Mouse (Mus musculus) liver, postnatal 0 days (tissue): ENCODE data around the gene Cd86.

Source experiments
- CTCF ChIP-seq: sonication (generic); IDR thresholded peaks from 2 replicates; pipeline ENCODE4 v1.5.1; 2016; ENCODE audit warnings: antibody characterized with exemption, low read depth
- EP300 ChIP-seq: IDR thresholded peaks from 2 replicates; pipeline ENCODE4 v1.6.1; 2016; ENCODE audit warnings: antibody characterized with exemption, low read depth, mild to moderate bottlenecking

DNA sequence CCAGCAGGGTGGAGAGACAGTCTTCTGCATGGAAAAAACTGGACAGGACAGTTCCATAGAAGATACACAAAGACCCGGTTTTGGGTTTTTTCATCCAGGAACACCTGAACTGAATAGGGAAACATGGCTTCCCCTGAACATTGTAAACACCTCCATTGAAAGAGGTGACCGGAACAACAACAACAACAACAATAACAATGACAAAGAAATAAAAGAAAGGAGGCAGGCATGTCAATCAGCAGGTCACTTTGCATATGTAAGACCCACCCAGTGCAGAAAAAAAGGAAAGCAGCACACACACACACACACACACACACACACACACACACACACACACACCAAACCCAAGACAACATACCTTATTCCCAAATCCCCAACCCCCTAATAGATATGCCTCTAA lies 52.2 kb downstream of the Cd86 start:
- TF ChIP-seq EP300 (no peak), CTCF (no peak)
